Mouse (Mus musculus) kidney, postnatal 0 days (tissue): ENCODE results near the gene Ctnnbip1. TPM values are rescaled to one million over a fixed set of nuclear protein-coding genes. Genes with fewer than 3 reads are reported as not detected.

Experiments
- ATAC-seq: fragments of 200-750 bp; cut with Nextera tagmentation; replicated peaks from 2 replicates; pipeline ENCODE4 v1.8.0; 2017; ENCODE audit warnings: low read depth, moderate number of reproducible peaks, moderate TSS enrichment, moderate library complexity; ENCODE audit not compliant: low FRiP score
- DNase-seq: peaks from one replicate; pipeline ENCODE4 v3.0.0-alpha.2; 2016; ENCODE audit warnings: low spot score
- H3K27ac ChIP-seq: fragments of 300-500 bp; sonication (generic); 2 replicates; pipeline ENCODE4 v1.5.1; 2014; ENCODE audit warnings: mild to moderate bottlenecking
- H3K27me3 ChIP-seq: fragments of 300-500 bp; sonication (generic); 2 replicates; pipeline ENCODE4 v1.6.1; 2014; ENCODE audit warnings: low read length, mixed read lengths; ENCODE audit not compliant: insufficient read depth
- H3K36me3 ChIP-seq: fragments of 300-500 bp; sonication (generic); 2 replicates; pipeline ENCODE4 v1.6.1; 2014; ENCODE audit warnings: low read length, mixed read lengths; ENCODE audit not compliant: insufficient read depth
- H3K4me1 ChIP-seq: fragments of 300-500 bp; sonication (generic); replicated peaks from 2 replicates; pipeline ENCODE4 v1.6.1; 2014; ENCODE audit warnings: antibody characterized with exemption, low read length, mixed read lengths; ENCODE audit not compliant: insufficient read depth
- H3K4me2 ChIP-seq: fragments of 300-500 bp; sonication (generic); 2 replicates; pipeline ENCODE4 v1.6.1; 2014; ENCODE audit warnings: mild to moderate bottlenecking, low read length, moderate library complexity, mixed read lengths
- H3K4me3 ChIP-seq: fragments of 300-500 bp; sonication (generic); replicated peaks from 2 replicates; pipeline ENCODE4 v1.5.1; 2014; ENCODE audit warnings: low read depth, low read length
- H3K9ac ChIP-seq: fragments of 300-500 bp; sonication (generic); 2 replicates; pipeline ENCODE4 v1.6.1; 2014; ENCODE audit warnings: low read depth, low read length
- H3K9me3 ChIP-seq: fragments of 300-500 bp; sonication (generic); replicated peaks from 2 replicates; pipeline ENCODE4 v1.6.1; 2016; ENCODE audit warnings: low read length, inconsistent platforms, mixed read lengths
- CTCF ChIP-seq: IDR thresholded peaks from 2 replicates; pipeline ENCODE4 v1.5.1; 2016; ENCODE audit warnings: antibody characterized with exemption, low read depth, mild to moderate bottlenecking, moderate library complexity
- WGBS: fragments of 180-500 bp; shearing (Covaris S2); extraction: QIAGEN DNeasy Blood & Tissue Kit; methylation state at CpG from one replicate; pipeline ENCODE4 v1.1.7; 2014; 5-methylcytosine and 5-hydroxymethylcytosine counted together
- polyA plus RNA-seq: library from polyadenylated mRNA; unstranded; fragments of >200 nt; fragmentation: Nextera tagmentation; extraction: Ambion mirVana; gene quantifications from 2 replicates; pipeline ENCODE4 v1.2.1, GENCODE M21; 2015

Gene Ctnnbip1
- polyA plus RNA-seq, 1 experiment from 2014 or later = 63.3 TPM

DNA sequence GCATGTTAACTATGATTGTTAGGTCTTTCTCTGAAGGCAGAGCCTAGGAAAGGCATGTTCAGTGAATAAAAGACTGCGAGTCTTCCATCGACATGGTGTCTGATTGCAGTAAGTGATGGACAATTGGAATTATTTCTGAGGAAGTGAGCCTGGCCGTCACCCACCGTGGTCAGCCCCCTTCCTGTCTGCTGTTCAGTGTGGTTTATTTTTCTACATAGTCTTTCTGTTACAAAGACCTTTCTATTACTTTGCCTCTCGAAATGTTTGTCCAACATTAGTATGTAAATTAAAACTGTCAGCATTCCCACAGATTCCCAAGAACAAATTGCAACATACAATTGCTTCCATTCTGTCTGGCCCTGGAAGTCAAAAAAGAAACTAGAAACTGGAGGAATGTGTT lies 18.2 kb upstream of the Ctnnbip1 start:
- DNase-seq (no peak), ATAC-seq (no peak)
- no peak overlapping the region for H3K4me3 ChIP-seq
- H3K36me3 ChIP-seq = peaks cover 34% of the 10 kb centered on the region
- WGBS = 73% methylated on average over 5 of the region's 5 CpGs
- no peak overlapping the region for H3K27ac ChIP-seq
- H3K4me1 ChIP-seq = no peaks in the 10 kb centered on the region
- TF ChIP-seq CTCF = no peak
- H3K4me2 ChIP-seq = no peak overlapping the region
- H3K9ac ChIP-seq = no peak overlapping the region
- H3K9me3 ChIP-seq = no peaks in the 10 kb centered on the region
- H3K27me3 ChIP-seq = no peaks in the 10 kb centered on the region

DNA sequence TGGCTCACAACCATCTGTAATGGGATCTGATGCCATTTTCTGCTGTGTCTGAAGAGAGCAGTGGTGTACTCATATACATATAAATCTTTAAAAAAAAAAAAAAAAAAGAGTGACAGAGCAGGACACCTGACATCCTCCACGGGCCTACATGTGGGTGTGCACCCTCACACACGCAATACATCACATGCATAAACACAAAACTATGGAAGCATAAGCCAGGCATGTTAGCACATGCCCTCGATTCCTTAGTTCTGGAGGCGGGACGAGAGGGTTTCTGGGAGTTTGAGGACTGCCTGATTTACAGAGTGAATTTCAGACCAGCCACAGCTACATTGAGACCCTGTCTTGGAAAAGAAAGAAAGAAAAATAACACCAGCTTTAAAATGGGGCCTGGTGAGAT lies 13.7 kb upstream of the Ctnnbip1 start:
- DNase-seq = no peak
- Histone ChIP-seq H3K4me1 (no peaks in the 10 kb centered on the region), H3K4me3 (no peak overlapping the region), H3K27me3 (no peaks in the 10 kb centered on the region), H3K9me3 (no peaks in the 10 kb centered on the region), H3K4me2 (no peak overlapping the region), H3K27ac (no peak overlapping the region), H3K9ac (no peak overlapping the region), H3K36me3 (peaks cover 14% of the 10 kb centered on the region; the same call in 1 of the 2 replicates)
- 75% methylated on average over 5 of the region's 5 CpGs for WGBS
- no peak for ATAC-seq
- no peak for TF ChIP-seq CTCF

GRCm38 (mm10) chr4:149504858-149505257 lies 13.2 kb upstream of the Ctnnbip1 start:
- H3K4me1 ChIP-seq = no peaks in the 10 kb centered on the region
- H3K36me3 ChIP-seq = 0 out of 2 replicates have a peak, but pooled peaks cover 14% of the 10 kb centered on the region
- H3K9me3 ChIP-seq = no peaks in the 10 kb centered on the region
- no peak overlapping the region for H3K27ac ChIP-seq
- ATAC-seq (no peak), DNase-seq (no peak)
- H3K4me2 ChIP-seq = no peak overlapping the region
- no peaks in the 10 kb centered on the region for H3K27me3 ChIP-seq
- no peak for TF ChIP-seq CTCF
- no peak overlapping the region for H3K9ac ChIP-seq
- 31% methylated on average over 3 of the region's 3 CpGs for WGBS
- H3K4me3 ChIP-seq = no peak overlapping the region

- Histone ChIP-seq H3K4me1 (no peaks in the 10 kb centered on the region), H3K36me3 (0 out of 2 replicates have a peak, but pooled peaks cover 10% of the 10 kb centered on the region), H3K4me2 (no peak overlapping the region), H3K27me3 (no peaks in the 10 kb centered on the region), H3K27ac (no peak overlapping the region), H3K9ac (no peak overlapping the region), H3K4me3 (no peak overlapping the region), H3K9me3 (no peaks in the 10 kb centered on the region)
- WGBS = 64% methylated on average over 14 of the region's 15 CpGs
- no peak for DNase-seq
- ATAC-seq = no peak
- TF ChIP-seq CTCF = no peak
These were observed 12.6 kb upstream of the Ctnnbip1 start for GRCm38 (mm10) chr4:149505261-149505967.

DNA sequence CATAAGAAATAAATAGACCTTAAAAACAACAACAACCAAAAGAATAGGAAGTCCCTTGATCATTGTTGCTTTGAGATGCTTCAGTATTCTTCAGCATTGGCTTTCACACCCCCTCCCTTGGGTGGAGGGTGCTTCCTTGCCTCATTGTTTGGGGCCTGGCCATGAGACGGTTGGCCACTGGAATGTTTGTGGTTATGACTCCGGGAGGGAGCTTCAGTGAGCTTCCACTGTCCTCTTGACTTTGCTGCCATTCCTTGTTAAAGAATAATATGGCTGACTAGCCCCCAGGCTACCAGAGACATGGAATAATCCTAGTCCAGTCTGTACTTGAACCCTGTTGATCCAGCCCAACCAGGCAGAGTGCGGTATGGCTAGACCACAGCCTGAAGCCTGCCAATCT lies 11.1 kb upstream of the Ctnnbip1 start:
- ATAC-seq (no peak), DNase-seq (no peak)
- 77% methylated on average over 3 of the region's 3 CpGs for WGBS
- Histone ChIP-seq H3K36me3 (0 out of 2 replicates have a peak, but pooled peaks cover 2% of the 10 kb centered on the region), H3K4me1 (no peaks in the 10 kb centered on the region), H3K9ac (no peak overlapping the region), H3K9me3 (no peaks in the 10 kb centered on the region), H3K27ac (no peak overlapping the region), H3K4me2 (no peak overlapping the region), H3K27me3 (no peaks in the 10 kb centered on the region), H3K4me3 (no peak overlapping the region)
- no peak for TF ChIP-seq CTCF

DNA sequence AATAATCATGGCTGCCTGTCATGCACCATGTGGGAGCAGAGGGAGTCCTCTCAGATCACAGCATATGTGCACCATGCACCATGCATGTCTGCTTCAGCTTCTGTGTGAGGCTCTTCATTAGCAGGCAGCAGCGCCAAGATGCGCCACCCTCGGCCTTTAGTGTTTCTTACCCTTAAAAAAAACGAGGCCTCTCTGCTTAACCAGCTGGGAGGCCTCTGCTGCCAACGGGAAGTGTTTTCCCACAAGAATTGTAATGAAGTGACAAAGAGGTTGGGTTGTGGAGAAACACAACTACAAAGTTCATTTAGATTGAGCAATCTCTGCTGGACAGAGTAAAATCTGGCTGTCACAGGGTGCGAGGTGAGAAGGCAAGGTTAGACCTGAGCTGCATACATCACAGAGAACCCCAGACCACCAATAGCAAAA lies 6.8 kb upstream of the Ctnnbip1 start:
- WGBS = 42% methylated on average over 6 of the region's 6 CpGs
- H3K9me3 ChIP-seq = no peaks in the 10 kb centered on the region
- no peak overlapping the region for H3K4me2 ChIP-seq
- H3K4me3 ChIP-seq = no peak overlapping the region
- DNase-seq (no peak), ATAC-seq (no peak)
- no peaks in the 10 kb centered on the region for H3K27me3 ChIP-seq
- no peak for TF ChIP-seq CTCF
- H3K36me3 ChIP-seq = no peaks in the 10 kb centered on the region
- no peaks in the 10 kb centered on the region for H3K4me1 ChIP-seq
- H3K9ac ChIP-seq = no peak overlapping the region
- no peak overlapping the region for H3K27ac ChIP-seq
